Mouse (Mus musculus) liver, embryonic 14.5 days (tissue): ENCODE measurements around the gene Patl1. TPM values are rescaled to one million over a fixed set of nuclear protein-coding genes. Genes with fewer than 3 reads are reported as not detected.
A peak's percentile ranks its signal among the peaks of the same experiment; 100 is the strongest.
"Not testable (repeated sequence)": the region's sequence is repeated elsewhere in the genome, so short reads cannot be mapped to it uniquely, and the experiment has no call there.

Source experiments
- ATAC-seq: fragments of 200-750 bp; cut with Nextera tagmentation; 2 replicates; pipeline ENCODE4 v1.8.0; 2017; ENCODE audit warnings: moderate number of reproducible peaks, mild to moderate bottlenecking, moderate library complexity; ENCODE audit not compliant: insufficient read depth
- DNase-seq, 3 experiments: peaks; one replicate each; pipeline ENCODE4 v3.0.0-alpha.2; 2012 to 2013; ENCODE audit warnings: low read depth in 3 of 3, low spot score in 3 of 3
- H3K27ac ChIP-seq: fragments of 300-500 bp; sonication (generic); 2 replicates; pipeline ENCODE4 v1.5.1; 2014; ENCODE audit warnings: moderate library complexity, mild to moderate bottlenecking, control low read depth, inconsistent platforms
- H3K27me3 ChIP-seq: fragments of 300-500 bp; sonication (generic); 2 replicates; pipeline ENCODE4 v1.6.1; 2014; ENCODE audit warnings: mild to moderate bottlenecking, low read length, moderate library complexity; ENCODE audit not compliant: control insufficient read depth, insufficient read depth
- H3K36me3 ChIP-seq: fragments of 300-500 bp; sonication (generic); replicated peaks from 2 replicates; pipeline ENCODE4 v1.6.1; 2014; ENCODE audit warnings: low read depth; ENCODE audit not compliant: control insufficient read depth, insufficient read depth
- H3K4me1 ChIP-seq, 2 experiments: fragments of 200-500 bp in 1 of 2; fragments of 300-500 bp in 1 of 2; sonication (generic) in 1 of 2; replicated peaks; 2 replicates each; pipeline ENCODE4 v1.6.1; 2012 to 2014; ENCODE audit warnings: antibody characterized with exemption in 1 of 2, inconsistent platforms in 1 of 2, low read length in 1 of 2; ENCODE audit not compliant: control insufficient read depth in 2 of 2, insufficient read depth in 2 of 2
- H3K4me2 ChIP-seq: fragments of 300-500 bp; sonication (generic); 2 replicates; pipeline ENCODE4 v1.6.1; 2014; ENCODE audit warnings: low read depth, mild to moderate bottlenecking, control low read depth, moderate library complexity
- H3K4me3 ChIP-seq, 2 experiments: fragments of 200-500 bp in 1 of 2; fragments of 300-500 bp in 1 of 2; sonication (generic) in 1 of 2; 2 replicates each; pipeline ENCODE4 v1.5.1; 2012 to 2014; ENCODE audit warnings: low read depth in 2 of 2, low read length in 2 of 2, mild to moderate bottlenecking in 2 of 2, control low read depth in 1 of 2, inconsistent platforms in 1 of 2, moderate library complexity in 1 of 2; ENCODE audit not compliant: insufficient read depth in 1 of 2
- H3K9ac ChIP-seq: fragments of 300-500 bp; sonication (generic); replicated peaks from 2 replicates; pipeline ENCODE4 v1.6.1; 2014; ENCODE audit warnings: mild to moderate bottlenecking, control low read depth, moderate library complexity
- H3K9me3 ChIP-seq: fragments of 300-500 bp; sonication (generic); 2 replicates; pipeline ENCODE4 v1.6.1; 2016; ENCODE audit warnings: low read length, mixed read lengths; ENCODE audit not compliant: control insufficient read depth
- CTCF ChIP-seq: IDR thresholded peaks from 2 replicates; pipeline ENCODE4 v1.5.1; 2016; ENCODE audit warnings: antibody characterized with exemption, low read depth, control low read depth
- EP300 ChIP-seq: IDR thresholded peaks from 2 replicates; pipeline ENCODE4 v1.6.1; 2016; ENCODE audit warnings: antibody characterized with exemption, low read depth
- WGBS: fragments of 180-500 bp; shearing (Covaris S2); extraction: QIAGEN DNeasy Blood & Tissue Kit; methylation state at CpG from one replicate; pipeline ENCODE4 v1.1.7; 2014; ENCODE audit not compliant: insufficient replicate concordance; 5-methylcytosine and 5-hydroxymethylcytosine counted together
- polyA plus RNA-seq, 2 experiments: library from polyadenylated mRNA; depleted of rRNA in 1 of 2; stranded (reverse) in 1 of 2; unstranded in 1 of 2; fragments of >200 nt; fragmentation: Nextera tagmentation in 1 of 2; extraction: Ambion mirVana in 1 of 2; gene quantifications; 2 replicates each; pipeline versions ENCODE4 v1.2.1 to v1.2.3; 2012 to 2014

Patl1 gene
- polyA plus RNA-seq, 2 experiments: 6.0 to 8.7 TPM

DNA sequence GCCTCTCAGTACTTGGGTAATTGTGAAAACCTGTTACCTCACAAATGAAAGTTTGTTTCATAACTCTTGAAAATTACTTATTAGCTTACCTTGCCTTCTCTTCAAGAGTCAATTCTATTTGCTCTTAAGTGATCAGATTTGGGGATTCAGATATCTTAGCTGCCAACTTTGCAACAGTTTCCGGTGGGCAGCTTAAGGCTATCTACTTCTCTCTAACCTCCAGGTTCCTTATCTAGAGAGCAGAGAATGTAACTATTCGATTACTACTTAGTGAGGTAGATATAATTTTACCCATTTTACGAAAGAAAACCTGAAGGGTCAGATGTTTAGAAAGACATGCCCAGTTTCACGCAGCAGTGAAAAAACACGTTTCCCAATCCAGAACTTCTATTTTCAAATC, 1.2 kb upstream of the Patl1 start:
- WGBS: 29% methylated on average over 5 of the region's 5 CpGs

DNA sequence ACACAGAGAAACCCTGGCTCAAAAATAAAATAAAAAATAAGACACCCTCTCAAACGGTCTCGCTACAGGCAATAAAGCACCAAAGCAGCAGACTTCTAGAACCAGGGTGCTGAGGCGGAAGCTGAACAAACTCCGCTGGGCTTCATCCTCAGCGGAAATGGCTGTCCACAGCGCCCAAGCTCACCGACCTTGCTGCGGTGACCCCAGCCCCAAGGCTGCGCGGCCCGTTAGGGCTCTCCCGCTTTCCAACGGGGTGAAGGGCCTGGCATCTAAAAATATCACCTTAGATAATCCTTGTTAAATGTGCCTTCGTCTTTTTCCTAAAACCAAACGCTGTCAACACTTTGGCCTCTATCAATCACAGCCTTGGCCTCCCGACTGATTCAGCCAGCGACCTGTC, 596 bp upstream of the Patl1 start:
- Histone ChIP-seq H3K4me3 (peak overlapping the region; percentile 76 to 80), H3K4me2 (peak overlapping the region; percentile 90), H3K9me3 (no peaks in the 10 kb centered on the region), H3K4me1 (peaks cover 7 to 9% of the 10 kb centered on the region in 2 experiments), H3K36me3 (peaks cover 5% of the 10 kb centered on the region; the same call in 1 of the 2 replicates), H3K27me3 (no peaks in the 10 kb centered on the region; the same call in 1 of the 2 replicates), H3K27ac (no peak overlapping the region; the same call in 1 of the 2 replicates), H3K9ac (peak overlapping the region; percentile 52)
- no peak for TF ChIP-seq CTCF
- peak; percentile 5 for ATAC-seq
- 3% methylated on average over 17 of the region's 17 CpGs for WGBS
- no peak for DNase-seq

More for the DNA sequence above, 1.2 kb upstream of the Patl1 start:
- H3K27ac ChIP-seq: no peak overlapping the region
- peaks cover 5% of the 10 kb centered on the region; the same call in 1 of the 2 replicates for H3K36me3 ChIP-seq
- ATAC-seq (no peak), DNase-seq (no peak)
- H3K4me3 ChIP-seq: peak overlapping the region in 1 of 2 experiments; percentile 76; a peak in 1 of 4 replicates
- peak overlapping the region; percentile 90 for H3K4me2 ChIP-seq
- H3K4me1 ChIP-seq: peaks cover 7 to 9% of the 10 kb centered on the region in 2 experiments
- TF ChIP-seq CTCF (no peak), EP300 (no peak)
- H3K27me3 ChIP-seq: no peaks in the 10 kb centered on the region; the same call in 1 of the 2 replicates
- no peaks in the 10 kb centered on the region for H3K9me3 ChIP-seq
- H3K9ac ChIP-seq: no peak overlapping the region

DNA sequence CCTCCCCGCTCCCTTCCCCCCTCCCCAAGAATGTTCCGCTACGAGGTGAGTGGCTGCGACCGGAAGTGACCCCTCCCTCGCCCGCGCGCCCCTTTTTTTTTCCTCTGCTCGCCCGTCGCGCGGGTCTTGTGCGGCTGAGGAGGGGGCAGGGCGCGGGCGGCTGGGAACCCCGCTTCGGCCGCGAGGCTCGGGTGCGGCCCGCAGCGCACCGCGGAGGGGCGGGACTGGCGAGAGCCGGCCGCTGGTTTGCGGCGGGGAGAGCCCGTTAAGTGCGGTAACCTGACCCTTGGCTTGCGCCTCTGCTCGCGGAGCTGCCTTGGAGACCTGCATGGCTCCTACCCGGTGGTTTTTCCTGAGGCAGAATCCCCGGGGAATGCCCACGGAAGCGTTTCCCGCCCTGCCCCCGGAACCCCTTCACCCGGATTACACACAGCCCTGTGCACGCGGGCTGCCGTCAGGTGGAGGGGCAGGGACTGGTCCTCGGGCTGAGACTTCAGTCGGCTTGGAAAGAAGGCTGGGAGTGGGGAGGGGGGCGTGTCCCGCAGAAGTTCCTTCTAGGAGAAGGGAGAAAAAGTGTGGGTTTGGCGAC, 428 bp downstream of the Patl1 start:
- under 1% methylated on average over 50 of the region's 54 CpGs for WGBS
- TF ChIP-seq EP300 (no peak), CTCF (no peak)
- H3K36me3 ChIP-seq: peaks cover 5% of the 10 kb centered on the region; the same call in 1 of the 2 replicates
- peak overlapping the region; percentile 55 for H3K27ac ChIP-seq
- H3K9ac ChIP-seq: peak overlapping the region; percentile 94
- no peaks in the 10 kb centered on the region; the same call in 1 of the 2 replicates for H3K27me3 ChIP-seq
- ATAC-seq (peak; percentile 68), DNase-seq (peak; percentile 11 to 23 (median 23))
- no peaks in the 10 kb centered on the region for H3K9me3 ChIP-seq
- peak overlapping the region; percentile 90 for H3K4me2 ChIP-seq
- peaks cover 7 to 9% of the 10 kb centered on the region in 2 experiments for H3K4me1 ChIP-seq
- peak overlapping the region; percentile 74 to 76 for H3K4me3 ChIP-seq

DNA sequence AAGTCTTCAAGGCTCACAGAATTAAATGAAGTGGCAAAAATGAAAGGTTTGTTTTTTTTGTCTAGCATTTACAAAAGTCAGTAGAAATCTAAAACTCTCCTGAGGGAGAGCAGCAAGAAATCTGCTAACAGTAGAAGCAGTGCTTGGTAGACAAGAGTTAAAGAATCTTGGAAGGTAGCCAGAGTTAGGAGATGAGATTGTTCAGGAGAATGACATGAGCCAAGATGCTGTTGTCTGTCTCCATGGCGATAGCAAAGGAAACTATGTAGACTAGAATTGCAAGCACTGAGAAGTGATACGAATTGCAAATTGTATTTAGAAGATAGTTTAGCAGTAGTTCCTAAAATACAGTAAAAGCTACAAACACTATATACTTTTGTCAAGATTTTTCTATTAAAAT, 3.6 kb downstream of the Patl1 start:
- Histone ChIP-seq H3K4me2 (no peak overlapping the region), H3K9ac (no peak overlapping the region), H3K9me3 (no peaks in the 10 kb centered on the region), H3K27ac (no peak overlapping the region), H3K27me3 (no peaks in the 10 kb centered on the region), H3K4me3 (no peak overlapping the region), H3K36me3 (peaks cover 11% of the 10 kb centered on the region), H3K4me1 (peaks cover 7 to 9% of the 10 kb centered on the region in 2 experiments)
- no peak for ATAC-seq
- DNase-seq: no peak
- TF ChIP-seq CTCF (no peak), EP300 (no peak)
- 60% methylated on average over 2 of the region's 2 CpGs for WGBS

DNA sequence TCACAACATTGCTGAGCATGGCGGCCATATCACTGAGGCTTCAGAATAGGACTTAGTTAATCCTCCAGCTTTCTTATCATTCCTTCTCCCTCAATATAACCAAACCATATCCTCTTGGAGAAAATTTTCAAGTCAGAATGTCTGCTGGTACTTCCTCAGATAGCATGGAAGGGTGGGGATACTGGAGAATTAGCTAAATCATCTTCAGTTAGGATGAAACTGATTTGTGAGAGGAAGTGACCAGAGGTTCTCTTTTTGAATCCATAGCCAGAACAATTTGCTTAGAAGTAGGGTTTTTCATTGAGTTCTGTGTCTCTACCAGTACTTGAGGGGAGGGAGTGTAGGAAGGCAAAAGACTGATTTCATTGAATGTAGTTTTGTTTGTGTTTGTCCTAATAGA, 9.9 kb downstream of the Patl1 start:
- Histone ChIP-seq H3K4me2 (no peak overlapping the region), H3K4me1 (no peaks in the 10 kb centered on the region; a peak in 1 of 4 replicates), H3K36me3 (peaks cover 35% of the 10 kb centered on the region), H3K27ac (no peak overlapping the region), H3K4me3 (no peak overlapping the region), H3K9me3 (no peaks in the 10 kb centered on the region), H3K27me3 (no peaks in the 10 kb centered on the region), H3K9ac (no peak overlapping the region)
- no peak for TF ChIP-seq EP300
- TF ChIP-seq CTCF: no peak
- DNase-seq: no peak
- 93% methylated on average over 1 of the region's 1 CpGs for WGBS
- no peak for ATAC-seq

DNA sequence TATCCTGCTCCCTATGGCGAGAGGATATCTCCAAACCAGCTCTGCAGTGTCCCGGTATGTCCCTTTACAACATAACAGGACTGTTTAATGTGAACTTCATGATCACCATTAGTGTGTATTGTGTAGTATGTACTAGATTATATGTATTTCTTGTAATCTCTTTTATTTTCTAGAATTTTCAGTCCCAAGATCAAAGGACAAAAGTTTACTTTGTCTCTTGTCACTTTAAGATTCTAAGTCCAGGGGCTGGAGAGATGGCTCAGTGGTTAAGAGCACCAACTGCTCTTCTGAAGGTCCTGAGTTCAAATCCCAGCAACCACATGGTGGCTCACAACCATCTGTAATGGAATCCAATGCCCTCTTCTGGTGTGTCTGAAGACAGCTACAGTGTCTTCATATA, 10.3 kb downstream of the Patl1 start:
- DNase-seq, ATAC-seq, H3K9ac ChIP-seq, H3K27me3 ChIP-seq, H3K9me3 ChIP-seq, H3K4me1 ChIP-seq, H3K4me3 ChIP-seq, H3K4me2 ChIP-seq, H3K27ac ChIP-seq: not testable (repeated sequence)
- WGBS: 82% methylated on average over 2 of the region's 2 CpGs
- peaks cover 37% of the 10 kb centered on the region for H3K36me3 ChIP-seq
